Mouse (Mus musculus): ENCODE results near the gene Tsnaxip1.

DNA sequence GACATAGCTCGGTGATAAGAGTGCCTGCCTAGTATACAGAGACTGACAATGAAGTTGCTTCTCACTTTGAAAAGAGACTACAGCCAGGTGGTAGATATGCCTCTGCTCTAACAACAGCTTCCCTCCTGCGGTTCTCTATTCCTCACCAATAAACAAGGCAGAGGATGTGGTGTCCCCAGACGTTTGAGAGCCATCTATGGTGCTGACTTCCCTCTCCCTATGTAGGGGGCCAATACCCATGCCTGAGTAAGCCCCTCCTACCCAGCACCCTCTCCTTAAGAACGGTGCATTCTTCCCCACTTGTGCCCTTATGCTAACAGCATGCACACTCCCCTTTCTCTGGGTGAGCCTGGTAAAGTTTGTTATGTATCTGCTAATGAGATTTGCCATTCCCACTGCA, 38.6 kb upstream of the Tsnaxip1 start:
- no peak for TF ChIP-seq CTCF (IDR thresholded peaks at IDR 0.05; ENCODE audit: borderline replicate concordance, extremely low read depth, insufficient read depth, insufficient read length)
- TF ChIP-seq POLR2A (IDR thresholded peaks at IDR 0.05; ENCODE audit: borderline replicate concordance, extremely low read depth, insufficient read depth, insufficient read length, poor library complexity, severe bottlenecking) = no peak
